Mouse (Mus musculus) lung, postnatal 0 days (tissue): ENCODE data around the gene Fut7.

Experiments used
- CTCF ChIP-seq: IDR thresholded peaks from 2 replicates; pipeline ENCODE4 v1.5.1; 2016; ENCODE audit warnings: antibody characterized with exemption, mild to moderate bottlenecking
- EP300 ChIP-seq: IDR thresholded peaks from 2 replicates; pipeline ENCODE4 v1.6.1; 2016; ENCODE audit warnings: antibody characterized with exemption, mild to moderate bottlenecking, control low read depth

- TF ChIP-seq EP300 (peak; percentile 59), CTCF (no peak)
Observed at GRCm38 (mm10) chr2:25460551-25461309, 37.7 kb downstream of the Fut7 start, which contains the start of gene Paxx.
